Mouse (Mus musculus): ENCODE measurements around the gene Ddn. TPM values are rescaled to one million over a fixed set of nuclear protein-coding genes. Genes with fewer than 3 reads are reported as not detected.

Ddn gene
- polyA plus RNA-seq, 1 experiment from 2014 or later, result not detected

- Histone ChIP-seq H3K4me3 (ENCODE audit: low read depth, low read length) (0 out of 2 replicates have a peak overlapping the region, but pooled peaks have one; percentile 17), H3K27ac (ENCODE audit: low read depth) (no peak overlapping the region), H3K4me2 (ENCODE audit: low read length) (peak overlapping the region; percentile 37), H3K36me3 (ENCODE audit: control insufficient read depth, insufficient read depth, low read length) (no peaks in the 10 kb centered on the region), H3K9me3 (ENCODE audit: control insufficient read depth, low read length) (no peaks in the 10 kb centered on the region), H3K27me3 (replicated peaks; ENCODE audit: control insufficient read depth, insufficient read depth, low read length) (peaks cover 93% of the 10 kb centered on the region), H3K4me1 (replicated peaks; ENCODE audit: control insufficient read depth, insufficient read depth, low read length) (peaks cover 3% of the 10 kb centered on the region; the same call in 1 of the 2 replicates), H3K9ac (ENCODE audit: low read length) (no peak overlapping the region)
- ATAC-seq (replicated peaks; ENCODE audit: low FRiP score, low TSS enrichment, low read depth) (no peak), DNase-seq (ENCODE audit: low spot score) (peak; percentile 61)
- WGBS, result under 1% methylated on average over 25 of the region's 25 CpGs
These were observed 31.0 kb downstream of the Ddn start for GRCm38 (mm10) chr15:98778191-98778770.

DNA sequence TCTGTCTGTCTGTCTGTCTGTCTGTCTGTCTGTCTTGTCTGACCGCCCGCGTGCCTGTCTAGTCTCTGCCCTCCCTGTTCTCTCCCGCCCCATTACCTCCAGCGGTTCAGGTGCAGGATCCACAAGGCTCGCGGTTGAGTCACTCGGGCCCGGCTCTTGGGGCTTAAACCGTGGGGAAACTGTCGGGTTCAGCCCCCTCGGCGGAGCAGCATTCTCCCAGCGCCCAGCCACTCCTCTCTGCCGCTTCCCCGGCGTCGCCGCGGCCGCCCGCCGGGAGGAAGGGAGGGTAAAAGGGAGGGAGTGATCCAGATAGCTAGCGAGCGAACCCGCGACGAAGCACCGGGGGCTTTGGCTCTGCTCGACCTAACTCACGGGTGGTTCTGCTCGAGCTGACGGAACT is 31.5 kb downstream of the Ddn start, which contains the start of gene Wnt10b:
Gene Wnt10b, minus strand, starts transcription at position 389 of the 400 bp plus-strand sequence.
- Histone ChIP-seq H3K4me3 (ENCODE audit: low read depth, low read length) (peak within 1 kb of the TSS; percentile 17; the same call in 1 of the 2 replicates), H3K4me2 (ENCODE audit: low read length) (peak within 1 kb of the TSS; percentile 37), H3K4me1 (replicated peaks; ENCODE audit: control insufficient read depth, insufficient read depth, low read length) (peaks cover 5% of the 10 kb centered on the region; the same call in 1 of the 2 replicates), H3K27me3 (replicated peaks; ENCODE audit: control insufficient read depth, insufficient read depth, low read length) (peaks cover 98% of the 10 kb centered on the region), H3K9me3 (ENCODE audit: control insufficient read depth, low read length) (no peaks in the 10 kb centered on the region), H3K9ac (ENCODE audit: low read length) (no peak within 1 kb of the TSS), H3K36me3 (ENCODE audit: control insufficient read depth, insufficient read depth, low read length) (no peaks in the 10 kb centered on the region), H3K27ac (ENCODE audit: low read depth) (no peak within 1 kb of the TSS)
- ATAC-seq (replicated peaks; ENCODE audit: low FRiP score, low TSS enrichment, low read depth) (no peak), DNase-seq (ENCODE audit: low spot score) (peak; percentile 69)
- WGBS, result under 1% methylated on average over 33 of the region's 33 CpGs

- peaks cover 7% of the 10 kb centered on the region; the same call in 1 of the 2 replicates for H3K4me1 ChIP-seq (replicated peaks; ENCODE audit: control insufficient read depth, insufficient read depth, low read length)
- no peaks in the 10 kb centered on the region for H3K9me3 ChIP-seq (ENCODE audit: control insufficient read depth, low read length)
- H3K4me2 ChIP-seq (ENCODE audit: low read length), result no peak overlapping the region; the same call in 1 of the 2 replicates
- H3K9ac ChIP-seq (ENCODE audit: low read length), result no peak overlapping the region
- ATAC-seq (replicated peaks; ENCODE audit: low FRiP score, low TSS enrichment, low read depth) (no peak), DNase-seq (ENCODE audit: low spot score) (peak; percentile 68)
- WGBS, result 3% methylated on average over 19 of the region's 19 CpGs
- H3K36me3 ChIP-seq (ENCODE audit: control insufficient read depth, insufficient read depth, low read length), result no peaks in the 10 kb centered on the region
- peaks cover 100% of the 10 kb centered on the region for H3K27me3 ChIP-seq (replicated peaks; ENCODE audit: control insufficient read depth, insufficient read depth, low read length)
- no peak overlapping the region for H3K27ac ChIP-seq (ENCODE audit: low read depth)
- H3K4me3 ChIP-seq (ENCODE audit: low read depth, low read length), result 0 out of 2 replicates have a peak overlapping the region, but pooled peaks have one; percentile 17
These were observed 32.2 kb downstream of the Ddn start for GRCm38 (mm10) chr15:98777005-98777616.

DNA sequence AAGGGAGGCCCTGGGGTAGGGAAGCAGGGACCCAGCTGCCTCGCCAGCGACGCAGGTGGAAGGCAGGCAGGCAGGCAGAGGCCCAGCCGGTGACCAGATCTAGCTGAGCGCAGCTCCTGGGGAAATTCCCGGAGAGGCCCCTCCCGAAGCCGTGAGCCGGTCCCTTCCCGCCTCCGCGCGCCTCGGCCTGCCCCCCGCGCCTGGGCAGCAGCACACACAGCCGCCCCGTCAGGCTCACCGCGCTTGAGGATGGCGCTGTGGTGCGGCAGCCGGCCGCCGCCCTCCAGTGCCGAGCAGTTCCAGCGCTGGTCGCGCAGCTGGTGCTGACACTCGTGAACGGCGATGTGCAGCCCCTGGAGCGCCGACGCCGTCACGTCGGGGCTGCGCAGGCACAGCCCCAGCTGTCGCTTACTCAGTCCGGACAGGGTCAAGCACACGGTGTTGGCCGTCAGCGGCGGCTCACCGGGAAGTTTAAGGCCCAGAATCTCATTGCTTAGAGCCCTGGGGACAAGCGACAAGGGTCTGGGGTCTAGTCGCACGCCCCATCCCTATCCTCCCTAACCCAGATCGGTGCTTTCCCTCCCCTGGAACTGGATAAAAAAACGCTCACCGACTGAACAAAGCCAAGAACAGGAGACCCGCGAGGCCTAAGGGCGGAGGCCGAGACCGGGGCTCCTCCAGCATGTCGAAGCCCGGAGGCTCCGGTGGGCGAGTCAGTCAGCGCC is 32.8 kb downstream of the Ddn start:
- ATAC-seq (replicated peaks; ENCODE audit: low FRiP score, low TSS enrichment, low read depth), result no peak
- Histone ChIP-seq H3K36me3 (ENCODE audit: control insufficient read depth, insufficient read depth, low read length) (no peaks in the 10 kb centered on the region), H3K9ac (ENCODE audit: low read length) (no peak overlapping the region), H3K4me2 (ENCODE audit: low read length) (peak overlapping the region; percentile 20), H3K4me1 (replicated peaks; ENCODE audit: control insufficient read depth, insufficient read depth, low read length) (peaks cover 7% of the 10 kb centered on the region; the same call in 1 of the 2 replicates), H3K27ac (ENCODE audit: low read depth) (no peak overlapping the region), H3K4me3 (ENCODE audit: low read depth, low read length) (peak overlapping the region; percentile 3; the same call in 1 of the 2 replicates), H3K27me3 (replicated peaks; ENCODE audit: control insufficient read depth, insufficient read depth, low read length) (peaks cover 100% of the 10 kb centered on the region), H3K9me3 (ENCODE audit: control insufficient read depth, low read length) (no peaks in the 10 kb centered on the region)
- peak; percentile 72 for DNase-seq (ENCODE audit: low spot score)
- WGBS, result 2% methylated on average over 62 of the region's 62 CpGs

DNA sequence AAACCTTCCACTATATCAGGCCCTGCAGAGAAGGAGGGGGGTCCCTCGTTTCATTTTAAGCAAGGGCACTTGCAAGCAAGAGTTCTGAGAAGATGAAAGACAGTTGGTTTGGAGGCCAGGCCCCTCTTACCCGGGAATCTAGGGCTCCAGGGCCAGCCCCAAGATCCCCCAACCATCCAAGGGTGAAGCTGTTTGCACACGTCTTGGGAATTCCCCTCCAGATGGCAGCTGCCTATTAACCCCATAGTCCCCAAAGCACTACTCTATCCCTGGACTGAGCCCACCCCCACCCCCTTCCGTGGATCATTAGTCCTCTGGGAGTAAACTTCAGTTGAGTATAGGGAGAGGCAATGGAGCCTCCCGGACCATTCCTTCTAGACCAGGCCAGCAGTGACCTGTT is 33.8 kb downstream of the Ddn start:
- H3K27me3 ChIP-seq (replicated peaks; ENCODE audit: control insufficient read depth, insufficient read depth, low read length), result peaks cover 98% of the 10 kb centered on the region
- DNase-seq (ENCODE audit: low spot score) (no peak), ATAC-seq (replicated peaks; ENCODE audit: low FRiP score, low TSS enrichment, low read depth) (no peak)
- H3K9ac ChIP-seq (ENCODE audit: low read length), result no peak overlapping the region
- no peaks in the 10 kb centered on the region for H3K9me3 ChIP-seq (ENCODE audit: control insufficient read depth, low read length)
- 4% methylated on average over 5 of the region's 5 CpGs for WGBS
- peaks cover 7% of the 10 kb centered on the region; the same call in 1 of the 2 replicates for H3K4me1 ChIP-seq (replicated peaks; ENCODE audit: control insufficient read depth, insufficient read depth, low read length)
- H3K4me2 ChIP-seq (ENCODE audit: low read length), result no peak overlapping the region
- H3K36me3 ChIP-seq (ENCODE audit: control insufficient read depth, insufficient read depth, low read length), result no peaks in the 10 kb centered on the region
- no peak overlapping the region for H3K4me3 ChIP-seq (ENCODE audit: low read depth, low read length)
- no peak overlapping the region for H3K27ac ChIP-seq (ENCODE audit: low read depth)

GRCm38 (mm10) chr15:98774096-98774495 is 35.2 kb downstream of the Ddn start:
- Histone ChIP-seq H3K27ac (ENCODE audit: low read depth) (no peak overlapping the region), H3K4me3 (ENCODE audit: low read depth, low read length) (no peak overlapping the region), H3K4me1 (replicated peaks; ENCODE audit: control insufficient read depth, insufficient read depth, low read length) (peaks cover 7% of the 10 kb centered on the region; the same call in 1 of the 2 replicates), H3K9me3 (ENCODE audit: control insufficient read depth, low read length) (no peaks in the 10 kb centered on the region), H3K9ac (ENCODE audit: low read length) (no peak overlapping the region), H3K4me2 (ENCODE audit: low read length) (no peak overlapping the region), H3K36me3 (ENCODE audit: control insufficient read depth, insufficient read depth, low read length) (no peaks in the 10 kb centered on the region), H3K27me3 (replicated peaks; ENCODE audit: control insufficient read depth, insufficient read depth, low read length) (peaks cover 98% of the 10 kb centered on the region)
- no peak for DNase-seq (ENCODE audit: low spot score)
- no peak for ATAC-seq (replicated peaks; ENCODE audit: low FRiP score, low TSS enrichment, low read depth)
- 16% methylated on average over 15 of the region's 15 CpGs for WGBS

DNA sequence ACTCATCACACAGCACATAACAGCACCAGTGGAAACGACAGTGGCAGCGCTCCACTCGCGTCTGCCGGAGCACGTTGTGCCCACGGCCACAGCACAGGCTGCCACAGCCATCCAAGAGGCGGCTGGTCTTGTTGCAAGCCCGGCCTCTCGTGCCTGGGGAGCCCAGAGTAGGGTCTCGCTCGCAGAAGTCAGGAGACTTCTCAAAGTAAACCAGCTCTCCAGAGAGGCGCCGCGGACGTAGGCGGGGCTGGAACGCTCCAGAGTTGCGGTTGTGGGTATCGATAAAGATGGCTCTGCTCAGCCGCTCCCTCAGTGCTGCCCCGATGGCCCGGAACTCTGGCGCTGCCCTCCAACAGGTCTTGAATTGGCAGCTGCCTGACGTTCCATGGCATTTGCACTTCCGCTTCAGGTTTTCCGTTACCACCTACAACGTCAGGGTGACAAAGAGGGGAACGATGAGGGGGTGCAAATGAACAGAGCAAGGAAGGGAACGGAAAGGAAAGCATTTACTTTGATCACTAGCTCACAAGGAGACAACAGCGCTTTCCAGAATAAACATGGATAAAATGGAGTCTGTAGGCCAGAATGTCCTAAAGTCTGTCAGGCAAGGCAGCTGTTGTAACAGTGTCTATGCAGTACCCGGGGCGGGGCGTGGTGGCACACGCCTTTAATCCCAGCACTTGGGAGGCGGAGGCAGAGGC is 36.6 kb downstream of the Ddn start:
- Histone ChIP-seq H3K27me3 (replicated peaks; ENCODE audit: control insufficient read depth, insufficient read depth, low read length) (peaks cover 91% of the 10 kb centered on the region), H3K4me1 (replicated peaks; ENCODE audit: control insufficient read depth, insufficient read depth, low read length) (peaks cover 7% of the 10 kb centered on the region; the same call in 1 of the 2 replicates), H3K36me3 (ENCODE audit: control insufficient read depth, insufficient read depth, low read length) (no peaks in the 10 kb centered on the region), H3K9ac (ENCODE audit: low read length) (no peak overlapping the region), H3K4me3 (ENCODE audit: low read depth, low read length) (peak overlapping the region; percentile 18), H3K9me3 (ENCODE audit: control insufficient read depth, low read length) (no peaks in the 10 kb centered on the region), H3K4me2 (ENCODE audit: low read length) (peak overlapping the region; percentile 45), H3K27ac (ENCODE audit: low read depth) (no peak overlapping the region)
- 2% methylated on average over 36 of the region's 36 CpGs for WGBS
- ATAC-seq (replicated peaks; ENCODE audit: low FRiP score, low TSS enrichment, low read depth) (no peak), DNase-seq (ENCODE audit: low spot score) (no peak)

DNA sequence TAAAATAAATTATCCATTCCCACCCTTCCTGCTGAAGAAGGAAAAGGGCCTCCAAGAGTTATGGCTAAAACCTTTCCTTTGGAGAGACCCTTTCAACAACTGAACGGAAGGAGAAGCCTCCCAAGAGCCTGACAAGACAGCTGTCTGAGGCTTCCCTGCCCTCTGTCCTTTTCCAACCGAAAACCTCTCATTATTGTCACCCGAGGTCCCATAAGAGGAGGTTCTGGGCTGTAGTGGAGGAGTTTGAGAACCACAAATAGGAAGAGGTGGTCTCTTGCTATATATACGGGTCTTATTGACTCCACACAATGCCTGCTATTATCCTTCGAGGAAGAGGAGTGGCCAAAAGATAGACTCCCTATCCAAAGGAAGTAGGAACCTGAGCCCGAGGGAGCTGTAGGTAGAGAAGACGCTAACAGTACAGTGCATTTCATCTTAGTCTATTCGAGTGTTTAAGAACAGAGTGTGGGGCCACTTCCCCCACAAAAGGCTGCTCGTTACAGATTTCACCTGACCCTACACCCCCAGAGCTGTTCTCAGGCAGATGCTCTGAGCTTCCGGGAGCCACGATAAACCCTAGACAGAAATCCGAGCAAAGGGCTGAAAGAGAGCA is 37.4 kb downstream of the Ddn start:
- DNase-seq (ENCODE audit: low spot score), result no peak
- ATAC-seq (replicated peaks; ENCODE audit: low FRiP score, low TSS enrichment, low read depth), result no peak
- peaks cover 3% of the 10 kb centered on the region; the same call in 1 of the 2 replicates for H3K4me1 ChIP-seq (replicated peaks; ENCODE audit: control insufficient read depth, insufficient read depth, low read length)
- H3K4me3 ChIP-seq (ENCODE audit: low read depth, low read length), result 0 out of 2 replicates have a peak overlapping the region, but pooled peaks have one; percentile 18
- no peak overlapping the region for H3K27ac ChIP-seq (ENCODE audit: low read depth)
- peak overlapping the region; percentile 45 for H3K4me2 ChIP-seq (ENCODE audit: low read length)
- H3K9me3 ChIP-seq (ENCODE audit: control insufficient read depth, low read length), result no peaks in the 10 kb centered on the region
- no peak overlapping the region for H3K9ac ChIP-seq (ENCODE audit: low read length)
- H3K36me3 ChIP-seq (ENCODE audit: control insufficient read depth, insufficient read depth, low read length), result no peaks in the 10 kb centered on the region
- WGBS, result 4% methylated on average over 12 of the region's 12 CpGs
- H3K27me3 ChIP-seq (replicated peaks; ENCODE audit: control insufficient read depth, insufficient read depth, low read length), result peaks cover 84% of the 10 kb centered on the region
